Comparison of ENCODE assay signal across 20 mouse cellular contexts in genomic region chr15:85961651-85962050, GRCm38 (mm10).
A peak's percentile ranks its signal among the peaks of the same experiment; 100 is the strongest.
DNase-seq lines count a peak whose midpoint lies in the region; ATAC-seq and TF ChIP-seq lines count a peak whose summit lies in the region.
"Had no signal": no experiment of that assay in that cellular context is flagged by ENCODE, and none has a peak within 500 bp of the region (broad histone marks: within the 10 kb centered on the region; RNA-seq: fewer than 3 reads in every experiment).

No protein-coding gene starts in this region.

- peak overlapping the region; percentile 14; the same call in 1 of the 2 replicates for H3K9ac ChIP-seq in liver, adult 2 months (ENCODE audit: low read depth, low read length)
- no peak overlapping the region for H3K9ac ChIP-seq in liver, embryonic 12.5 days
- no peak overlapping the region for H3K9ac ChIP-seq in stomach, embryonic 14.5 days (replicated peaks; ENCODE audit: low read depth, low read length)
- no peak overlapping the region for H3K9ac ChIP-seq in stomach, postnatal 0 days (ENCODE audit: low read length)
- no peak overlapping the region for H3K9ac ChIP-seq in embryonic facial prominence, embryonic 14.5 days (ENCODE audit: low read depth, low read length)
- H3K9ac ChIP-seq: embryonic facial prominence, embryonic 12.5 days; forebrain, embryonic 13.5 days; forebrain, embryonic 15.5 days; forebrain, postnatal 0 days had no signal

- TF ChIP-seq POLR2A in liver, adult 2 months (IDR thresholded peaks at IDR 0.05; ENCODE audit: extremely low read depth, insufficient read depth, low read length) = no peak

- DNase-seq in liver, adult 2 months (ENCODE audit: extremely low read depth, low read depth, low spot score) = peak; percentile 95
- no peak for DNase-seq in stomach, postnatal 0 days (ENCODE audit: low spot score)
- no peak for DNase-seq in embryonic facial prominence, embryonic 14.5 days (ENCODE audit: low spot score)
- DNase-seq in hindbrain, embryonic 10.5 days (ENCODE audit: low spot score) = no peak
- DNase-seq: adrenal gland, adult 2 months; adrenal gland, postnatal 10 days; adrenal gland, postnatal 25 days; cerebellum, adult 11 months; cerebellum, adult 18-20 months; cerebellum, adult 8-10 months; cerebellum, adult 9-11 months; cerebellum, postnatal 14 days; cerebellum, postnatal 36 days; embryo, embryonic 11 days; forebrain, postnatal 0 days had no signal

- ATAC-seq in liver, embryonic 12.5 days = no peak
- no peak for ATAC-seq in stomach, embryonic 14.5 days (ENCODE audit: insufficient number of reproducible peaks, insufficient read depth, low FRiP score, low read depth)
- no peak for ATAC-seq in stomach, postnatal 0 days (ENCODE audit: low FRiP score, low TSS enrichment)
- ATAC-seq in embryonic facial prominence, embryonic 14.5 days (ENCODE audit: low read depth) = no peak
- ATAC-seq: forebrain, embryonic 13.5 days; forebrain, embryonic 15.5 days; forebrain, postnatal 0 days had no signal

- TF ChIP-seq CTCF in liver, adult 2 months (IDR thresholded peaks at IDR 0.05; ENCODE audit: low read depth, low read length) = no peak
- no peak for TF ChIP-seq CTCF in stomach, postnatal 0 days (IDR thresholded peaks at IDR 0.05; ENCODE audit: low read depth)

- no peaks in the 10 kb centered on the region for H3K27me3 ChIP-seq in liver, adult 2 months (ENCODE audit: control insufficient read depth, insufficient read depth, low read length)
- peaks cover 31% of the 10 kb centered on the region for H3K27me3 ChIP-seq in liver, embryonic 12.5 days (replicated peaks)
- H3K27me3 ChIP-seq in stomach, embryonic 14.5 days (ENCODE audit: control insufficient read depth, insufficient read depth, low read length) = no peaks in the 10 kb centered on the region
- H3K27me3 ChIP-seq in stomach, postnatal 0 days (ENCODE audit: control insufficient read depth, insufficient read depth, low read length) = no peaks in the 10 kb centered on the region
- H3K27me3 ChIP-seq in embryonic facial prominence, embryonic 14.5 days (replicated peaks; ENCODE audit: control insufficient read depth, insufficient read depth, low read length) = no peaks in the 10 kb centered on the region
- peaks cover 14% of the 10 kb centered on the region; the same call in 1 of the 2 replicates for H3K27me3 ChIP-seq in hindbrain, embryonic 10.5 days (ENCODE audit: insufficient read depth, poor library complexity, severe bottlenecking)
- H3K27me3 ChIP-seq: embryonic facial prominence, embryonic 12.5 days; forebrain, embryonic 13.5 days; forebrain, embryonic 15.5 days had no signal

- no peaks in the 10 kb centered on the region for H3K9me3 ChIP-seq in liver, embryonic 12.5 days (replicated peaks)
- H3K9me3 ChIP-seq in stomach, embryonic 14.5 days (ENCODE audit: control insufficient read depth, low read depth, low read length) = no peaks in the 10 kb centered on the region
- H3K9me3 ChIP-seq in stomach, postnatal 0 days (ENCODE audit: control insufficient read depth, low read length) = no peaks in the 10 kb centered on the region
- H3K9me3 ChIP-seq in embryonic facial prominence, embryonic 14.5 days (ENCODE audit: control insufficient read depth, low read length) = no peaks in the 10 kb centered on the region
- no peaks in the 10 kb centered on the region for H3K9me3 ChIP-seq in hindbrain, embryonic 10.5 days
- H3K9me3 ChIP-seq: embryonic facial prominence, embryonic 12.5 days; forebrain, embryonic 13.5 days; forebrain, embryonic 15.5 days had no signal

- peaks cover 1% of the 10 kb centered on the region; the same call in 1 of the 2 replicates for H3K36me3 ChIP-seq in liver, adult 2 months (ENCODE audit: control insufficient read depth, insufficient read depth, low read length)
- H3K36me3 ChIP-seq in liver, embryonic 12.5 days = no peaks in the 10 kb centered on the region
- no peaks in the 10 kb centered on the region for H3K36me3 ChIP-seq in stomach, embryonic 14.5 days (ENCODE audit: control insufficient read depth, insufficient read depth, low read length)
- no peaks in the 10 kb centered on the region for H3K36me3 ChIP-seq in stomach, postnatal 0 days (ENCODE audit: control insufficient read depth, insufficient read depth, low read length)
- no peaks in the 10 kb centered on the region for H3K36me3 ChIP-seq in embryonic facial prominence, embryonic 14.5 days (ENCODE audit: control insufficient read depth, insufficient read depth, low read length)
- H3K36me3 ChIP-seq in hindbrain, embryonic 10.5 days = peaks cover 71% of the 10 kb centered on the region
- H3K36me3 ChIP-seq: embryonic facial prominence, embryonic 12.5 days; forebrain, embryonic 15.5 days had no signal

- WGBS in liver, adult 2 months = 32% methylated on average over 4 of the region's 4 CpGs
- 49% methylated on average over 4 of the region's 4 CpGs for WGBS in liver, embryonic 12.5 days (ENCODE audit: insufficient replicate concordance)
- 66% methylated on average over 4 of the region's 4 CpGs for WGBS in stomach, embryonic 14.5 days
- WGBS in stomach, postnatal 0 days = 61% methylated on average over 4 of the region's 4 CpGs
- WGBS in embryonic facial prominence, embryonic 14.5 days = 87% methylated on average over 4 of the region's 4 CpGs
- 84% methylated on average over 4 of the region's 4 CpGs for WGBS in hindbrain, embryonic 10.5 days

- H3K4me3 ChIP-seq in liver, adult 2 months (ENCODE audit: insufficient read depth, low read depth, low read length) = no peak overlapping the region
- H3K4me3 ChIP-seq in liver, embryonic 12.5 days = no peak overlapping the region
- H3K4me3 ChIP-seq in stomach, embryonic 14.5 days (ENCODE audit: low read depth, low read length) = no peak overlapping the region
- H3K4me3 ChIP-seq in stomach, postnatal 0 days (ENCODE audit: low read depth, low read length) = no peak overlapping the region
- H3K4me3 ChIP-seq in embryonic facial prominence, embryonic 14.5 days (ENCODE audit: low read depth, low read length) = no peak overlapping the region
- no peak overlapping the region for H3K4me3 ChIP-seq in hindbrain, embryonic 10.5 days
- H3K4me3 ChIP-seq: embryonic facial prominence, embryonic 12.5 days; forebrain, embryonic 13.5 days; forebrain, embryonic 15.5 days had no signal

- H3K27ac ChIP-seq in liver, adult 2 months (replicated peaks; ENCODE audit: insufficient read depth, low read depth, low read length) = peak overlapping the region; percentile 66
- no peak overlapping the region for H3K27ac ChIP-seq in liver, embryonic 12.5 days
- H3K27ac ChIP-seq in stomach, embryonic 14.5 days (ENCODE audit: low read length) = peak overlapping the region; percentile 7; the same call in 1 of the 2 replicates
- H3K27ac ChIP-seq in stomach, postnatal 0 days (replicated peaks) = no peak overlapping the region
- H3K27ac ChIP-seq in embryonic facial prominence, embryonic 14.5 days (replicated peaks; ENCODE audit: low read depth, low read length) = peak overlapping the region; percentile 33; the same call in 1 of the 2 replicates
- H3K27ac ChIP-seq in hindbrain, embryonic 10.5 days = no peak overlapping the region
- H3K27ac ChIP-seq: embryonic facial prominence, embryonic 12.5 days; forebrain, embryonic 13.5 days; forebrain, embryonic 15.5 days had no signal

- TF ChIP-seq EP300 in stomach, postnatal 0 days (optimal IDR thresholded peaks at IDR 0.05) = no peak

- peaks cover 16% of the 10 kb centered on the region for H3K4me1 ChIP-seq in liver, adult 2 months (ENCODE audit: control insufficient read depth, insufficient read depth, low read length)
- no peaks in the 10 kb centered on the region for H3K4me1 ChIP-seq in liver, embryonic 12.5 days
- 0 out of 2 replicates have a peak, but pooled peaks cover 2% of the 10 kb centered on the region for H3K4me1 ChIP-seq in stomach, embryonic 14.5 days (ENCODE audit: control insufficient read depth, insufficient read depth, low read length)
- no peaks in the 10 kb centered on the region for H3K4me1 ChIP-seq in stomach, postnatal 0 days (replicated peaks; ENCODE audit: control insufficient read depth, insufficient read depth)
- H3K4me1 ChIP-seq in embryonic facial prominence, embryonic 14.5 days (ENCODE audit: control insufficient read depth, insufficient read depth, low read length) = peaks cover 7% of the 10 kb centered on the region; the same call in 1 of the 2 replicates
- peaks cover 24% of the 10 kb centered on the region for H3K4me1 ChIP-seq in hindbrain, embryonic 10.5 days (replicated peaks)

- H3K79me2 ChIP-seq in liver, adult 2 months (ENCODE audit: control insufficient read depth, insufficient read depth, low read length) = no peaks in the 10 kb centered on the region

- H3K4me2 ChIP-seq in liver, embryonic 12.5 days = no peak overlapping the region
- no peak overlapping the region for H3K4me2 ChIP-seq in stomach, embryonic 14.5 days (replicated peaks; ENCODE audit: low read depth, low read length)
- H3K4me2 ChIP-seq in stomach, postnatal 0 days (replicated peaks; ENCODE audit: low read depth) = no peak overlapping the region
- H3K4me2 ChIP-seq in embryonic facial prominence, embryonic 14.5 days (ENCODE audit: low read depth, low read length) = no peak overlapping the region
- H3K4me2 ChIP-seq: embryonic facial prominence, embryonic 12.5 days; forebrain, embryonic 13.5 days; forebrain, embryonic 15.5 days had no signal

Comparison
In these comparisons a context has a peak if more than half of its experiments do, and no peak if none do; other contexts are left out.
1. H3K27ac ChIP-seq: peak in liver, adult 2 months (single experiment), stomach, embryonic 14.5 days (single experiment) and embryonic facial prominence, embryonic 14.5 days (single experiment); none in liver, embryonic 12.5 days (single experiment), stomach, postnatal 0 days (single experiment) and hindbrain, embryonic 10.5 days (single experiment).